Mouse (Mus musculus) megakaryocyte-erythroid progenitor cell, adult 5-6 weeks (primary cell): Measurements from ENCODE around the gene Krtap5-4. TPM values are rescaled to one million over a fixed set of nuclear protein-coding genes. Genes with fewer than 3 reads are reported as not detected.
A peak's percentile ranks its signal among the peaks of the same experiment; 100 is the strongest.
"Not testable (repeated sequence)": the region's sequence is repeated elsewhere in the genome, so short reads cannot be mapped to it uniquely, and the experiment has no call there.

Experiments
- ATAC-seq: replicated peaks from 2 replicates; pipeline ENCODE4 v1.8.0; 2016; ENCODE audit warnings: mild to moderate bottlenecking, inconsistent platforms; ENCODE audit not compliant: severe bottlenecking, poor library complexity, low FRiP score, low TSS enrichment
- total RNA-seq, 2 experiments: library from RNA; stranded (forward) in 1 of 2; stranded (reverse) in 1 of 2; fragments of 200-1000, 215-1000 nt in 1 of 2; fragments of >200 nt in 1 of 2; fragmentation: Nextera tagmentation in 1 of 2; gene quantifications; 2 replicates each; pipeline ENCODE4 v1.2.3; 2014 to 2017

Gene Krtap5-4
- total RNA-seq, 2 experiments from 2014 or later: not detected

DNA sequence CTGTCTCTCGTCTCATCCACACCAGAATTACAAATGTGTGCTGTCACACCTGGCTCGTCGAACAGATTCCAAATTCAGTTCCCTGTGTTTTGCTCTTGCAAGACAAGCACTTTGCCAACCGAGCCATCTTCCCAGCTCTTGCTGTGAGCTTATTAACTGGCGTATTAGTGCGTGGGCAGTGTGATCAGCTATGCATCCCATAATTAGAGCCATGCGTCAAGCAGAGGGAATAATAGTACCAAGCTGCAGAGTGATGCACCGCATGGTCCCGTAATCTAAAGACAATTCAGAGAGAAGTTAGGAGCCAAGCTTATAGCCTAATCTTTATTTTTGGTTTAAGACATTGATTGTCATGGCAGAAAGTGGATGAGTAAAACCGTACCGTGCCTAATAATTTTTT lies 15.8 kb downstream of the Krtap5-4 start:
- no peak for ATAC-seq

DNA sequence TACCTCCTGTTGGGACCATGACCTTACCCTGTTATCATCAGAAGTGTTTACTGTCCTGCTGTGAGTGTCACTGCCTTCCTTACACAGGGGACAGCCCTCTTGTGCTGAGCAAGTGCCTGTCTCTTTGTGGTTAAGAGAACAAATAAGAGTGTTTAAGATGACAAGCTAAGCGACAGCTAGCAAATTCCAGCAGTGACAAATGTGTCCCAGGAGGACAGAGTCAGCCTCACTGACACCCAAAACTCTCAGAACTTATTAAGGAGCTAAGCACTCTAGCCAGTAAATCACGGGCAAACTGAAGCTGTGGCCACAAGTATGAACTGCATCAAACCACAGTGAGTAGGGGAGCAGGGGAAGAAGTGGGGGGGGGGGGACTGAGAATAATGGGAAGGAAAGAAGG lies 17.6 kb downstream of the Krtap5-4 start:
- ATAC-seq: no peak

DNA sequence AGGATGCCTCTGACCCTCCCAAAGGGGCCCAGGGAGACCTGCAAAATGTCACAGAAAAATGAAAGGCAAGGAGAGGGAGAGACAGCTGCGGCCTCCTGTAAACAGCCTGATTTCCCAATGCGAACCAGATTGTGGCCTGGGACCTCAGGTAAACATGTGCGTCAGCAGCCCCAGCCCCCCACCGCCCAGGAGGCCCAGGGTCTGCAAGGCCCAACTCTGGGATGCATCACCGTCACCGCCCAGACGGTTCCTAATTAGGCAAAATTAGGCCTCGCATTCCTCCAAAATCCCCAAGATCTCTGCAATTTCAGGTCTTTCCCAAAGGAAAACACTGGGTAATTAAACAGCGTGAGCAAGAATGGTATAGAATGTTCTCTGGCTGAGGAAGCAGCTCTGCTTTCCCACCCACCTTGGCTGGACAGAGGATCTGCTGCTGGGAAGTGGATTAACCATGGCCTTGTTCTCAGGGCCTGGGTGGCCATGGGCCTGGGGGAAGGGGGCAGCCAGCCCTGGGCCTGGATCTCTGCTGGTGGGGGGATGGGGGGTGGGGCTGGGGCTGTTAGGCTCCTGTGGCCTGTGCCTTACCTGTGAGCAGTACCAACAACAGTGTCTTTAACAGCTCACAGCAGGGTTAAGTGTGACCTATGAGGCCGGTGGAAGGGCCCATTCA lies 18.4 kb downstream of the Krtap5-4 start:
- not testable (repeated sequence) for ATAC-seq

DNA sequence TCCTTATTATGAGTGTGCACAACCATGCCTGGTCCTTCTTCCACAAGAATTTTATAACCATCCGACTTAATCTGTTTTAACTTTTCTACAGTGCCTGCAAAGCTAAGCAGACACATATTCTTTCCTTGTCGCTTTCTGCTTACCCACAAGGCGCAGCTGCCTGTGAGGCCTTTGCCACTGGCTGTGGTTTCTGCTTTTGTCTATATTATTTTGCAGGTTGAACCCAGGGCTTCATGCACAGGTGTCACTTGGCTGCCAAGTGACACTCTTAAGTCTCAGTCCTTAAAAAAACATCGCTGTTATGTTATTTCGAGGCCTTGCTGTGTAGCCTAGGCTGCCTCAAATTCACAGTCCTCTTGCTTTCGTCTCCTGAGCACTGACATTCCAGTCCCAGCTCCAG lies 19.3 kb downstream of the Krtap5-4 start:
- ATAC-seq: no peak

DNA sequence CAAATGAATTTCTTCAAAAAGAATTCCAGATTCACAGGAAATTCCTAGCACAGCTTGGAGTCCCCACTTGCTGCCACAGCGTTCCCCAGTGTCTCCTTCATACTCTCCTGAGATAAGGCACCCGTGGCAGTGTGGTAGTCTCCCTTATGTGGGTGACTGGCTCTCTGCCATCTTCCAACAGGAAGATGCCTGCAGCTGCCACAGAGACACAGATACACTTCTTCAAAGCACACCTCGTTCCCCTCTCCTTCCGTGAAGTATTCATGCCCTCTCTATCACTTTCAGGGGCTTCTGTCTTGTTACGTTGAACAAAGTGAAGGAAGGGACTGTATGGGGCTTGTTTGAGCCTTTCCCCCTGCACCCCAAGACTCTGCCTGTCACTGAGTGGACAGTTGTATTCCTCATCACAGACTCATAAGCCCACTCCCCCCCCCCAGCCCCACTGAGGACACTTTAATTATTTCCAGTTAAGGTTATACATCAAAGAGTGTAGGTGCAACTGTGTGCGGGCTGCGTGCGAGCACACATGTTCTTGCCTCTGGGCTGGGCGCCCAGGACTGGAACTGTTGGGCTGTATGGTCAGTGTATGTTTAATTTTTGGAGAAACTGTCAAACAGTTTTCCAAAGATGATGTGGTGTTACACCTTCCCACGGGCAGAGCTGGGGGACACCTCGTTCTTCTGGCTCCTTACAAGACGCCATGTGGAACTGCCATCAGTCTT lies 20.2 kb downstream of the Krtap5-4 start:
- no peak for ATAC-seq

DNA sequence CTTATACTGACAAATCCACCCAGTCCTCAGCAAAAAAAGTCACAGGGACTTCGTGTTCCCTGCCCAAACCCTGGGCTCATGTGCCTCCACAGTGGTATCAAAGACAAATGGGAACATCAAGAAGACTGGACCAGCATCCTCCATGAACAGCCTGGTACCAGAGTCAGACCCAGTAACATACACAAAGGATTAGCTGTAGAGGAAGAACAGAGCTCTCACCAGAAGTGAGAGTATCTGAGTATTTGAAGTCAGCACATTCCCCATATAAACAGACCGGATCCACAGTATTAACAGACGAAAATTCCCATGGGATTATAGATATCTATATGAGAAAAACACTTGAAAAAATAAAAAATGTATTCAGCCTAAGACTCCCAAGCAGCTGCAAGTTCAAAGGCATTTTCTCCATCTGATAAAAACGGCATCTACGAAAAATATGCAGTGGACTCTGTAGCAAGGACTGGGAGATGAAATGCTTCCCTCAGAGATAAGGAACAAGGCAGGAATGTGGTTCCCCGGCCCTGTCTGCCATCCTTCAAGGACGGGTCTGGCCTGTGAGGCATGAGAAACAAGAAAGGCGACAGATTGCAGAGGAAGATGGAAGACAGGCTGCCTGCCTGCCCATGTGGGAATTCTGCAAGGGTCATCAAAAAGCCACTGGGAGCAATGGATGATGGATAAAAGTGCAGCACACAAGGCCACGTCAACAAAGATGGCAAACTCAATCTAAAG lies 23.5 kb downstream of the Krtap5-4 start:
- no peak for ATAC-seq

DNA sequence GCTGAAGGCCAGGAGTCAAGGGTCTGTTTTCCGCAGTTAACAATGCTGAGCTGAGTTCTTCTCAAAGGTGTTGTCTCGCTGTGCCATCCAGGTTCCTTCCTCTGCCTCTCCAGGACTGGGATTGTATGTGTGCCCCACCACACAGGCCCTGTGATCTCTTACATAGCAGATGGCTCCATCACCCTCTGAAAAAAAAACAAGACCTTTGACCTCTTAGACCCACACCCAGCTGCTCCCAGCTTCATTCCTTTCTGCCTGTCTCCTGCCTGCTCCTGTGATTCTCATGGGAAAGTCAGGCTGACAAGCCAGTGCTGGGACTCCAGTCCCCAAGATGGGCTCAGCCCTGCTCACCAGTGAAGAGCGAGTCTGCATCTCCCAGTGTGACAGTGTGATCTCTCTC lies 25.2 kb downstream of the Krtap5-4 start:
- no peak for ATAC-seq

DNA sequence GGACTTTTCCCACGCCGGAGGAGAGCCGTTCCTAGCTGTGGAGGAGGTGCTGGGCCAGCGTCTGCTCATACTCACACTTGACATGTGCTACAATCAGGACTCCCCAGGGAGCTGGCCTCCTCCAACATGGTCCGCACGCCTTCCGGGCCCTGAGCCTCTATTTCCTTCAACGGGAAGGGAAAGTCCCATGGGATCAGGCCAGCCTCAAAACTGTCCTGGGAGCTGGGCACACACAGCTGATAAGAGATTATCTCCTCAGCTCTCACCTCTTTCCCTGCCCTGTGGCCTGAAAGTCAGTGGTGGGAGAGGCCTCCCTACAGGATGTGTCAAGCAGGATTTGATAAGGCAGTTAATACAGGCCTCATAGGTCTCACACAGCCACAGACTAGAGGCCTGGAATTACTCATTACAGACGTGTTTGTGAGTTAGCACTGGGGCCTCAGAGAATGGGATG lies 26.9 kb downstream of the Krtap5-4 start:
- no peak for ATAC-seq

DNA sequence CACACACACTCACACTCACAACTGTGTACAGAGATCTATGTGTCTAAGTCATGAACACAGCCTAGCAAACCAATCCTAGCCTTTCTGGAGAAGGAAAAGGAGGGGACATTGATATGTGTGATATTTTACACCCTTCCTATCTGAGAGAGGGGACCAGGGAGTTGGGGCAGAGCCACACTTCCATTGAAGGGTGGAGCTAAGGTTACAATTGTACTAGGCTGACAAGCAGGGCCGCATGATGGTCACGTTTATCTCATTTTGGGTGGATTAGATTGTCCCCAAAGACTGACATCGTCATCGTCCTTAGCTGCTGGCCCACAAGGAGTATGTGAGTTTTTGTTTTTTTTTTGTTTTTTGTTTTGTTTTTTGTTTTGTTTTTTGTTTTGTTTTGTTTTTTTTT lies 27.9 kb downstream of the Krtap5-4 start:
- no peak for ATAC-seq

DNA sequence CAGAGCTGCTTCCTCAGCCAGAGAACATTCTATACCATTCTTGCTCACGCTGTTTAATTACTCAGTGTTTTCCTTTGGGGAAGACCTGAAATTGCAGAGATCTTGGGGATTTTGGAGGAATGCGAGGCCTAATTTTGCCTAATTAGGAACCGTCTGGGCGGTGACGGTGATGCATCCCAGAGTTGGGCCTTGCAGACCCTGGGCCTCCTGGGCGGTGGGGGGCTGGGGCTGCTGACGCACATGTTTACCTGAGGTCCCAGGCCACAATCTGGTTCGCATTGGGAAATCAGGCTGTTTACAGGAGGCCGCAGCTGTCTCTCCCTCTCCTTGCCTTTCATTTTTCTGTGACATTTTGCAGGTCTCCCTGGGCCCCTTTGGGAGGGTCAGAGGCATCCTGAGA lies 29.4 kb downstream of the Krtap5-4 start:
- ATAC-seq: not testable (repeated sequence)

DNA sequence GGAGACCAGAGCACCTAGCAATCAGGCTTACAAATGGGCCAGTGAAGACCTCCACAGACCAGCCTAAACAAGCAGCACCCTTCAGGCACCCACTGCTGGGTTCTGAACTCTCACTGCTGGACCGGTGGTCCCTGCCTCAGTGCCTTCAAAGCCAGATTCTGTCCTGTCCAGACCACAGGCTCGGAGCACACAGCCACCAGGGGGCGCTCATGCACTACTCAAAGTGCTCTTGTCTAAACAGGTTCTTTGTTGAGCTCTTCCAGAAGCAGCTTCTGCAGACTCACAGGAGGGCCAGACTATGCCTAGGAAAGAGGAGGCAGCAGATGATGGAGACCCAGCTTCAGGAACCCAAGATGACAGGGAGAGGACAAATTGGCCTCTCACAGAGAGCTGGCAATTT lies 30.9 kb downstream of the Krtap5-4 start:
- peak; percentile 69 for ATAC-seq

DNA sequence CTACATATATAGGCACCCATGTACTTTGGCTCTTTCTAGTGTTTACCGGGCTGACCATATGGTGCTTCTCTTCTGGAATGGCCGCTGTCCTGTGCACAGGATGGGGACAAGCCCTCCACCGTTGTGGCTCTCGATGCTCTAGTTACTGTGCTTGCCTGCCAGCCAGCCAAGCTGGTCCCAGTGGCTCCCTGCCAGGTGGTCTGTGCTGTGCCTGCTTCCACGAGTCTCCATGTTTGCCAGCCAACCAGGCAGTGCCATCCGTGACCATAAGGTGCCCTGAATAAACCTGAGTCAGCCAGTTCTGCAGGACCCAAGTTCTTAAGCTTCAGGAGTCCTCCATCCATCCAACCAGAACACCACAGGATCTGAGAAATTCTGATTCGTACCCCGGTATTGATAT lies 31.8 kb downstream of the Krtap5-4 start:
- no peak for ATAC-seq

DNA sequence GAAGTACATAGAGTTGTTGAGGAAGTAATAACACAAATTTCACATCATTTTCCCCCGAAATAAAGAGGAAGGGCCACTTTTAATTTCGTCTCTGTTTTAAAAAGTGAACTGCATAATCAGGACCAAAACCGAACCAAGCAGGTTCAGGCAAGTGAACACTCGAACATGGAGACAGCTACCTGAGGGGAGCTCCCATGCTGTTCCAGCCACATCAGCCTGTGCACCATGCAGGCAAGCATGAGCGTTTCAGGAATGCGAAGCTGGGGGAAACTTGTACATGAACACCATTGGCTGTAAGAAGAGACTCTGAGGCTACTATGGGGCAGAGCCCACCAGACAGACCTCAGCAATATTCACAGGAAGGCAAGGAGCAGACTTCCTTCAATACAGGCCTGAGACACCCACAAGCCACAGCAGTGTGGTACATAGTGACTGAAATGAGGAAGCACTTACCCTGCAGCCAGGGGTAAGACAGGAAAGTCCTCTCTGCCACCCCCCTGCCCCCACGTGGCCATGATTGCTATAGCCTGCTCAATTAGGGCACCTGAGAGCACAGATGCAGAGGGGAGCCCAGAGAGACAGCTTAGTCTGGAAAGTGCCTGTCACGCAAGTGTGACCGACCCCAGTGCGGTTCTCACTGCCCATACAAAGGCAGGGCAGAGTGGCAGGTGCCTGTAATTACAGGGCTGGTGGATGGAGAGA lies 37.1 kb downstream of the Krtap5-4 start:
- peak; percentile 90 for ATAC-seq

DNA sequence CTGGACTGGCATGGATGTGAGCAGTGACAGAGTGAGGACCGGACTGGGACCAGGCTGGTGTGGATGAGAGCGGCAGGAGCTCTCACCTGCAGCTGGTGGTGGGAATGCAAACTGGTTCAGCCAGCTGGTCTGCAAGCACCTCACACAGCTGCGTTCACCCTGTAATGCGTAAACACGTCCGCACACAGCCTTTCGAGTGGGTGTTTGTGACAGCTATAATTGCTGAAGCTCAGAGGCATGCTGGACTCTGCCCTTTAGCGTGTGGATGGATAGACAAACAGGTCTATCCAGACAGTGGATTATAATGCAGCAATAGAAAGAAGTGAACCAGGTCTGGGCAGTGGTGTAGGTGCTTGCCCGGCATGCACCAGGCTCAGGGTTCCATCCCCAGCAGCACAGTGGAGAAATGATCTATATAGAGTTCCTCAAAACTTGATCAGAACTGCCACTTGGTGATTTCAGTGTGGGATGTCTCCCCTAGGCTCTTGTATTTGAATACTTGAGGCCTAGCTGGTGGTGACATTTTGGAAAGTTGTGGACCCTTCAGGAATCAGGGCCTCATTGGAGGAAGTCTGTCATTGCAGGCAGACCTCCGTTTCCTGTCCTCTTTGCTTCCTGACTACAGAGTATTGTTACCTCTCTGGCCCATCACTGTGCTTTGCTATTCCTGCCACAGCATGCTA lies 38.4 kb downstream of the Krtap5-4 start:
- ATAC-seq: no peak

DNA sequence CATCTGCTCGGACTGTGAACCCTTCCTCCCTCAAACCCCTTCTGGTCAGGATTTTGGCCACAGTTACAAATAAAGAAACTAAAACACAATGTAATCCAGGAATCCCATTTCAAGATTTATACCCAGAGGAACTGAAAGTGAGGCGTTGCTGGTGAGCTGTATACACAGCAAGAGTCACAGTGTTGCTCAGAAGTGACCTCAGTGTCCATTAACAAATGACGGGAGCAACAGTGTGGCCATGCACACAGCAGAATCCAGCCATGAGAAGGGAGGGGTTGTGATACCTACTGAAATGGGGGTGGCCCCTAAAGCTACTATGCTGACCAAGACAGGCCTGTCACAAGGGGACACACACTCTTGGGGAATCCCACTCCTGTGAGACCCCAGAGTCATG lies 38.9 kb downstream of the Krtap5-4 start:
- ATAC-seq: no peak

DNA sequence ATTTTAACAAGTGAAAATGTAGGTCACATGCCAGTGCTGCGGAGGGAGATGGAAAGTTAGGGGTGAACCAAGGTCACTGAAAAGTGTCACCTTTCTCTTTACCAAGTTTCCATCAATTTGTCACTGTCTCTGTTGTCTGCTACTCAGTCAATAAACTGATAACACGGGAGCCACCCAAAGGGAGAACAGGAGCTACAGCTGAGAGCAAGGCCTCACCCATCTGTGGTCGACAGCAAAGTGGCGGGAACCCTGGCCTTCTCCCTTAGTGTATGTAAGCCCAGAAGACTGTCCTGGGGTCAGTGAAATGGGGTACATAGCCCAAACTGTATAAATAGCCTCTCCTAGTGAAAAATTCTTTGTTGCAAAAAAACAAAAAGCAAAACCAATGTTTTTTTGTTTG lies 44.2 kb downstream of the Krtap5-4 start:
- peak; percentile 61 for ATAC-seq

DNA sequence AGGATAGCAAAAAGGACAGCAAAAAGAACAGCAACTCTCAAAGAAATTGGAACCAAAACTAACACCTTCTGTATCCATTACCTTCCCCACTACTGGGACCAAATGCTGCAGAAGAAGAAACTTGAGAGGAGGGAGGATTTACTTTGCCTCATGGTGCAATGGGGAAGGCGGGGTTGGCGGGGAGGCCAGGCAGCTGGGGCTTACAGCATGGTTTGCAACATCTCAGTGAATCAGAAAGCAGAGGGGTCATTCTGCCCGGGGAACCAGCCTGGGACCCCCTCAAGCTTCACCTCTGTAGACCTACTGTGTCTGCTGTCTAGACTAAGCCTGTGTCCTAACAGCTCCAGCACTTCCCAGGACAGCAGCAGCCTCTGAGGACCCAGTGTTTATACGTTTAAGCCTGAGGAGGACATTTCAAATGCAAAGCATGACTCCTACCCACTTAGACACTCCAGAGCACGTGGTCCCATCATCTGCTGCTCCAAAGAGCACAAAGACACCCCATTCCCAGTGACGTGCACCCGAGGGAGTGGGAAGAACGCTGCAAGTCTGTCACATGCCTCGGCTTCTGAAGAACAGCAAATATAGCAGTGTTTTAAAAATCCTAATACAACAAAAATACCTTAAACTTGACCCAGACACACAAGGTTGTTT lies 46.1 kb downstream of the Krtap5-4 start:
- ATAC-seq: no peak

DNA sequence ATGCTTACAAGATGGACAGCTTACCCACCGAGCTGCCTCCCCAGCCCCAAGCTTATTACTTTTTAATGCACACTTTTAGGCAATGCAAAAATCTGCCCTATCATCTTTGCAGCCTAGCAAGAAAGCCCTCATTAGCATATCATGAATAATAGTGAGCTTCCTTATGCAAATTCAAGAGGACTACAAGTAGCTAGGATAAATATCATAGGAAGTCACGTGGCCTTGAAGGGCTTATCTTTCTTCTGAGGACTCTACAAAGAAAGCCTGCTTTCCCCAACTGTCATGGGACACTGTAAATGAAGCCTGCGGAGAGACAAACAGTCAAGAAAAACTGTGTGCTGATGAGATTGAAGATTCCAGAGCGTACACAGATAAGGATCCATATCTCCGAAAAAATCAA lies 48.2 kb downstream of the Krtap5-4 start:
- peak; percentile 46 for ATAC-seq

DNA sequence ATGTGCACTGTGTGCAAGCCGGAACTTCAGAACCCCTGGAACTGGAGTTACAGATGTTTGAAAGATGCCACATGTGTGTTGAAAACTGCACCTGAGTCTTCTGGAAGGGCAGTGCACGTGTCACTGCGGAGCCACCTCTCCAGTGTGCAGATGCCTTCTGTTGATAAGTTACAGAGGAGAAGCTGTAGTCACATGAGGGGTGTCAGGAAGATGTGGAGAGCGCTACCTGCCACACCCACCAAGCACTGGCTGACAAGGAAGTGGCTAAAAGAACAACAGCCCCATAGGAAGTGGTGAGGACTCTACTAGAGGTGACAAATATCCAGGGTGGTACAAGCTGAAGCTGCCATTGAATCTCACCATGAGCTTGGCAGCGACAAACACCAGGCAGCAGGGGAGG lies 50.5 kb downstream of the Krtap5-4 start:
- ATAC-seq: peak; percentile 72
